Mouse (Mus musculus) forebrain, embryonic 10.5 days (tissue): ENCODE results near the gene Smc6. TPM values are rescaled to one million over a fixed set of nuclear protein-coding genes. Genes with fewer than 3 reads are reported as not detected.

Experiments used
- DNase-seq: peaks from one replicate; pipeline ENCODE4 v3.0.0-alpha.2; 2017; ENCODE audit warnings: low spot score; ENCODE audit errors: extremely low spot score
- H3K27ac ChIP-seq: fragments of 300-500 bp; sonication (generic); 2 replicates; pipeline ENCODE4 v1.5.1; 2016; ENCODE audit warnings: mild to moderate bottlenecking
- H3K27me3 ChIP-seq: fragments of 300-500 bp; sonication (generic); 2 replicates; pipeline ENCODE4 v1.6.1; 2016; ENCODE audit warnings: mild to moderate bottlenecking; ENCODE audit not compliant: poor library complexity, severe bottlenecking
- H3K36me3 ChIP-seq: fragments of 300-500 bp; sonication (generic); replicated peaks from 2 replicates; pipeline ENCODE4 v1.6.1; 2016; ENCODE audit warnings: mild to moderate bottlenecking, moderate library complexity
- H3K4me1 ChIP-seq: fragments of 300-500 bp; sonication (generic); 2 replicates; pipeline ENCODE4 v1.6.1; 2016
- H3K4me3 ChIP-seq: fragments of 300-500 bp; sonication (generic); 2 replicates; pipeline ENCODE4 v1.5.1; 2016; ENCODE audit warnings: mild to moderate bottlenecking, moderate library complexity
- H3K9me3 ChIP-seq: fragments of 300-500 bp; sonication (generic); 2 replicates; pipeline ENCODE4 v1.6.1; 2016; ENCODE audit warnings: mild to moderate bottlenecking, moderate library complexity
- WGBS: fragments of 180-500 bp; shearing (Covaris S2); methylation state at CpG from one replicate; pipeline ENCODE4 v1.1.7; 2016; 5-methylcytosine and 5-hydroxymethylcytosine counted together
- polyA plus RNA-seq: library from polyadenylated mRNA; unstranded; fragments of >200 nt; fragmentation: Nextera tagmentation; extraction: Ambion mirVana; gene quantifications from 2 replicates; pipeline ENCODE4 v1.2.1, GENCODE M21; 2016

Smc6 gene
- polyA plus RNA-seq, 1 experiment from 2014 or later: 140 TPM

GRCm38 (mm10) chr12:11250322-11250721, 15.4 kb upstream of the Smc6 start:
- DNase-seq: no peak
- no peak overlapping the region for H3K27ac ChIP-seq
- no peaks in the 10 kb centered on the region for H3K4me1 ChIP-seq
- peaks cover 86% of the 10 kb centered on the region for H3K36me3 ChIP-seq
- no peaks in the 10 kb centered on the region for H3K27me3 ChIP-seq
- H3K9me3 ChIP-seq: no peaks in the 10 kb centered on the region
- 78% methylated on average over 3 of the region's 3 CpGs for WGBS
- H3K4me3 ChIP-seq: no peak overlapping the region

- DNase-seq: no peak
- H3K9me3 ChIP-seq: no peaks in the 10 kb centered on the region
- peaks cover 3% of the 10 kb centered on the region; the same call in 1 of the 2 replicates for H3K36me3 ChIP-seq
- H3K27ac ChIP-seq: peak overlapping the region; percentile 98
- WGBS: 6% methylated on average over 13 of the region's 13 CpGs
- no peaks in the 10 kb centered on the region for H3K27me3 ChIP-seq
- peaks cover 46% of the 10 kb centered on the region for H3K4me1 ChIP-seq
- peak overlapping the region; percentile 90 for H3K4me3 ChIP-seq
These were observed 791 bp upstream of the Smc6 start for GRCm38 (mm10) chr12:11264895-11265294.

- Histone ChIP-seq H3K36me3 (0 out of 2 replicates have a peak, but pooled peaks cover 8% of the 10 kb centered on the region), H3K4me1 (peaks cover 46% of the 10 kb centered on the region), H3K9me3 (no peaks in the 10 kb centered on the region), H3K4me3 (peak overlapping the region; percentile 90), H3K27me3 (no peaks in the 10 kb centered on the region), H3K27ac (peak overlapping the region; percentile 98)
- no peak for DNase-seq
- 1% methylated on average over 45 of the region's 51 CpGs for WGBS
These were observed 748 bp downstream of the Smc6 start for GRCm38 (mm10) chr12:11266282-11266985.

GRCm38 (mm10) chr12:11267030-11267429, 1.3 kb downstream of the Smc6 start:
- Histone ChIP-seq H3K9me3 (no peaks in the 10 kb centered on the region), H3K4me1 (peaks cover 46% of the 10 kb centered on the region), H3K36me3 (peaks cover 13% of the 10 kb centered on the region; the same call in 1 of the 2 replicates), H3K27ac (peak overlapping the region; percentile 98), H3K4me3 (peak overlapping the region; percentile 90), H3K27me3 (no peaks in the 10 kb centered on the region)
- WGBS: 6% methylated on average over 4 of the region's 4 CpGs
- DNase-seq: peak; percentile 17

- peaks cover 61% of the 10 kb centered on the region for H3K36me3 ChIP-seq
- no peaks in the 10 kb centered on the region for H3K9me3 ChIP-seq
- no peak overlapping the region for H3K27ac ChIP-seq
- 95% methylated on average over 4 of the region's 4 CpGs for WGBS
- H3K4me1 ChIP-seq: peaks cover 22% of the 10 kb centered on the region
- H3K4me3 ChIP-seq: no peak overlapping the region
- no peaks in the 10 kb centered on the region for H3K27me3 ChIP-seq
- DNase-seq: no peak
These were observed 6.9 kb downstream of the Smc6 start for GRCm38 (mm10) chr12:11272568-11272967.

GRCm38 (mm10) chr12:11273185-11273584, 7.5 kb downstream of the Smc6 start:
- Histone ChIP-seq H3K4me3 (no peak overlapping the region), H3K36me3 (peaks cover 68% of the 10 kb centered on the region), H3K9me3 (no peaks in the 10 kb centered on the region), H3K4me1 (peaks cover 16% of the 10 kb centered on the region), H3K27me3 (no peaks in the 10 kb centered on the region), H3K27ac (no peak overlapping the region)
- WGBS: 90% methylated on average over 1 of the region's 1 CpGs
- no peak for DNase-seq

- Histone ChIP-seq H3K36me3 (peaks cover 90% of the 10 kb centered on the region), H3K4me1 (no peaks in the 10 kb centered on the region), H3K27me3 (no peaks in the 10 kb centered on the region), H3K4me3 (no peak overlapping the region), H3K9me3 (no peaks in the 10 kb centered on the region), H3K27ac (no peak overlapping the region)
- WGBS: 89% methylated on average over 2 of the region's 2 CpGs
- DNase-seq: no peak
These were observed 10.9 kb downstream of the Smc6 start for GRCm38 (mm10) chr12:11276632-11277031.

GRCm38 (mm10) chr12:11277207-11277606, 11.5 kb downstream of the Smc6 start:
- no peaks in the 10 kb centered on the region for H3K9me3 ChIP-seq
- no peak for DNase-seq
- no peaks in the 10 kb centered on the region for H3K4me1 ChIP-seq
- no peak overlapping the region for H3K4me3 ChIP-seq
- 92% methylated on average over 6 of the region's 6 CpGs for WGBS
- H3K36me3 ChIP-seq: peaks cover 89% of the 10 kb centered on the region
- no peaks in the 10 kb centered on the region for H3K27me3 ChIP-seq
- no peak overlapping the region for H3K27ac ChIP-seq

GRCm38 (mm10) chr12:11279886-11280285, 14.2 kb downstream of the Smc6 start:
- H3K36me3 ChIP-seq: peaks cover 90% of the 10 kb centered on the region

GRCm38 (mm10) chr12:11281584-11281983, 15.9 kb downstream of the Smc6 start:
- H3K27ac ChIP-seq: no peak overlapping the region
- H3K4me3 ChIP-seq: no peak overlapping the region
- no peak for DNase-seq
- no peaks in the 10 kb centered on the region for H3K4me1 ChIP-seq
- WGBS: 91% methylated on average over 2 of the region's 2 CpGs
- no peaks in the 10 kb centered on the region for H3K27me3 ChIP-seq
- no peaks in the 10 kb centered on the region for H3K9me3 ChIP-seq
- H3K36me3 ChIP-seq: peaks cover 96% of the 10 kb centered on the region

More at GRCm38 (mm10) chr12:11279886-11280285, 14.2 kb downstream of the Smc6 start:
- Histone ChIP-seq H3K9me3 (no peaks in the 10 kb centered on the region), H3K4me1 (no peaks in the 10 kb centered on the region), H3K27me3 (no peaks in the 10 kb centered on the region), H3K4me3 (no peak overlapping the region), H3K27ac (no peak overlapping the region)
- WGBS: 93% methylated on average over 3 of the region's 3 CpGs
- DNase-seq: no peak

GRCm38 (mm10) chr12:11286382-11286781, 20.7 kb downstream of the Smc6 start:
- no peak for DNase-seq
- Histone ChIP-seq H3K9me3 (no peaks in the 10 kb centered on the region), H3K27me3 (no peaks in the 10 kb centered on the region), H3K27ac (no peak overlapping the region), H3K4me3 (no peak overlapping the region), H3K4me1 (no peaks in the 10 kb centered on the region), H3K36me3 (peaks cover 99% of the 10 kb centered on the region)
- 94% methylated on average over 2 of the region's 2 CpGs for WGBS

GRCm38 (mm10) chr12:11300858-11301257, 35.2 kb downstream of the Smc6 start:
- Histone ChIP-seq H3K27ac (no peak overlapping the region), H3K4me1 (no peaks in the 10 kb centered on the region), H3K4me3 (no peak overlapping the region), H3K27me3 (no peaks in the 10 kb centered on the region), H3K9me3 (no peaks in the 10 kb centered on the region), H3K36me3 (peaks cover 96% of the 10 kb centered on the region)
- 85% methylated on average over 1 of the region's 1 CpGs for WGBS
- DNase-seq: no peak

GRCm38 (mm10) chr12:11306753-11307645, 41.3 kb downstream of the Smc6 start:
- H3K4me3 ChIP-seq: no peak overlapping the region
- H3K27me3 ChIP-seq: no peaks in the 10 kb centered on the region
- no peak for DNase-seq
- H3K27ac ChIP-seq: no peak overlapping the region
- no peaks in the 10 kb centered on the region for H3K4me1 ChIP-seq
- H3K9me3 ChIP-seq: no peaks in the 10 kb centered on the region
- H3K36me3 ChIP-seq: peaks cover 92% of the 10 kb centered on the region
- 90% methylated on average over 8 of the region's 8 CpGs for WGBS
